Mouse (Mus musculus) myocyte (in vitro differentiated cells): Measurements from ENCODE around the gene Orai2.
A peak's percentile ranks its signal among the peaks of the same experiment; 100 is the strongest.

Experiments
- MAX ChIP-seq: IDR thresholded peaks from one replicate; pipeline ENCODE4 v1.6.1; 2011; ENCODE audit warnings: low read depth, mild to moderate bottlenecking, control low read depth
- MYOG ChIP-seq, 3 experiments: IDR thresholded peaks; one replicate each; pipeline ENCODE4 v1.6.1; 2011; ENCODE audit warnings: control low read depth in 2 of 3, low read depth in 2 of 3, mild to moderate bottlenecking in 2 of 3; ENCODE audit not compliant: insufficient read length in 2 of 3, control insufficient read depth in 1 of 3, insufficient read depth in 1 of 3
- POLR2A ChIP-seq: IDR thresholded peaks from one replicate; pipeline ENCODE4 v1.6.1; 2011; ENCODE audit warnings: low read depth, mild to moderate bottlenecking, control low read depth, moderate library complexity; ENCODE audit not compliant: insufficient read length
- POLR2AphosphoS2 ChIP-seq: IDR thresholded peaks from one replicate; pipeline ENCODE4 v1.6.1; 2011; ENCODE audit warnings: low read depth, control low read depth; ENCODE audit not compliant: insufficient read length
- USF1 ChIP-seq: IDR thresholded peaks from one replicate; pipeline ENCODE4 v1.6.1; 2011; ENCODE audit warnings: low read depth, mild to moderate bottlenecking, control low read depth, moderate library complexity

DNA sequence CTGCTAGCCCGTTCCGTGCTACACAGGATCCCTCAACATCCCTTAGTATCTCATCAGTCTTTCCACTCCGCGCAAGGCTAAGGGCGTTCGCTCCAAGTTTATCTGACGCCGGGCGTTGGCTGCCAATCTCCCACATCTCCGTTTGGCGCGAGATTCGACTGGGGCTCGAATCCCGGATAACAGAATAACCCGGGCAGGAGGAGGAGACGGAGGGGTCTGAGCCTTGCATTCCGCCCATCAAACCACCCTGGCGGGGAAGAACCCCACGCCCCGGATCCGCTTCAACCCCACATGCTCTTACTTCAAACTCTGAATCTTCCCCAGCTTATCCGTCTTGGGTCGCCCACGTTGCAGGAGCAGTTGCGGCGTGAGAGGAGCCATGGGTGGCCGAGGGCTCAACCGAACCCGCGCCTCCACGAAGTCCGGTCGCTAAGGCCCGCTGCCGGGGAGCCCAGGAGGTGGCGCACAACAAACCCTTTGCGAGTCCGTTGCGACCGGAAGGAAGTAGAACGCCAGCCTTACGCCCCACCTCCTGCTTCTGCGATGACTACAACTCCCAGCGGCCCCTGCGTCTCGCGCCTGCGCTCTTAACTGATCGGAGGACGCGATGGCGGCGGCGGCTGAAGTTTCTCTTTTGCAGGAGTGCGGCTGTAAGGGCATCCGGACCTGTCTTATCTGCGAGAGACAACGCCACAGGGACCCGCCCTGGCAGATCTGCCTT is 34.8 kb downstream of the Orai2 start, which contains the start of the genes Lrwd1 and Alkbh4:
- TF ChIP-seq POLR2AphosphoS2 (peak; percentile 68), MAX (no peak), POLR2A (peak; percentile 74), USF1 (no peak), MYOG (IDR thresholded peaks at IDR 0.05; ENCODE audit: control insufficient read depth in 1 of 3, insufficient read depth in 1 of 3, insufficient read length in 2 of 3, low read depth in 2 of 3) (peak in 1 of 3 experiments; percentile 9)
